Mouse (Mus musculus): ENCODE measurements at regions not wholly inside any gene's neighbourhood (a gene's known extent, or its start where the extent isn't known, plus 50 kb on each side); places are given as distances from the start of the nearest gene placed in this dataset.

- no peaks in the 10 kb centered on the region for H3K9me3 ChIP-seq (ENCODE audit: control insufficient read depth, low read length)
- H3K4me3 ChIP-seq (ENCODE audit: low read depth, low read length) = no peak overlapping the region
- no peaks in the 10 kb centered on the region for H3K27me3 ChIP-seq (ENCODE audit: control insufficient read depth, insufficient read depth, low read length)
- no peak overlapping the region for H3K9ac ChIP-seq (ENCODE audit: low read length)
- H3K4me1 ChIP-seq (ENCODE audit: control insufficient read depth, insufficient read depth, low read length) = no peaks in the 10 kb centered on the region
- no peak overlapping the region for H3K4me2 ChIP-seq
- H3K36me3 ChIP-seq (ENCODE audit: control insufficient read depth, insufficient read depth, low read length) = no peaks in the 10 kb centered on the region
- H3K27ac ChIP-seq (ENCODE audit: low read depth, low read length) = no peak overlapping the region
- 68% methylated on average over 1 of the region's 1 CpGs for WGBS
- DNase-seq (ENCODE audit: low spot score, missing footprints) = no peak
- no peak for ATAC-seq (ENCODE audit: low FRiP score)
Measured at GRCm38 (mm10) chr2:82828222-82828621, 115.2 kb upstream of the Fsip2 start.

GRCm38 (mm10) chr2:82839852-82840251 lies 103.6 kb upstream of the Fsip2 start:
- Histone ChIP-seq H3K9ac (ENCODE audit: low read length) (no peak overlapping the region), H3K9me3 (ENCODE audit: control insufficient read depth, low read length) (no peaks in the 10 kb centered on the region), H3K27me3 (ENCODE audit: control insufficient read depth, insufficient read depth, low read length) (no peaks in the 10 kb centered on the region), H3K4me3 (ENCODE audit: low read depth, low read length) (no peak overlapping the region), H3K36me3 (ENCODE audit: control insufficient read depth, insufficient read depth, low read length) (no peaks in the 10 kb centered on the region), H3K4me1 (ENCODE audit: control insufficient read depth, insufficient read depth, low read length) (no peaks in the 10 kb centered on the region), H3K4me2 (no peak overlapping the region), H3K27ac (ENCODE audit: low read depth, low read length) (no peak overlapping the region)
- no peak for ATAC-seq (ENCODE audit: low FRiP score)
- 84% methylated on average over 2 of the region's 2 CpGs for WGBS
- DNase-seq (ENCODE audit: low spot score, missing footprints) = no peak

- Histone ChIP-seq H3K4me2 (no peak overlapping the region), H3K36me3 (ENCODE audit: control insufficient read depth, insufficient read depth, low read length) (no peaks in the 10 kb centered on the region), H3K4me3 (ENCODE audit: low read depth, low read length) (no peak overlapping the region), H3K27me3 (ENCODE audit: control insufficient read depth, insufficient read depth, low read length) (no peaks in the 10 kb centered on the region), H3K9ac (ENCODE audit: low read length) (no peak overlapping the region), H3K4me1 (ENCODE audit: control insufficient read depth, insufficient read depth, low read length) (no peaks in the 10 kb centered on the region), H3K27ac (ENCODE audit: low read depth, low read length) (no peak overlapping the region), H3K9me3 (ENCODE audit: control insufficient read depth, low read length) (no peaks in the 10 kb centered on the region)
- DNase-seq (ENCODE audit: low spot score, missing footprints) = no peak
- ATAC-seq (ENCODE audit: low FRiP score) = peak; percentile 74; the same call in 1 of the 2 replicates
- 45% methylated on average over 3 of the region's 3 CpGs for WGBS
Measured at GRCm38 (mm10) chr2:82847271-82847670, 96.2 kb upstream of the Fsip2 start.

- Histone ChIP-seq H3K4me1 (ENCODE audit: control insufficient read depth, insufficient read depth, low read length) (no peaks in the 10 kb centered on the region), H3K9ac (ENCODE audit: low read length) (no peak overlapping the region), H3K27ac (ENCODE audit: low read depth, low read length) (no peak overlapping the region), H3K4me3 (ENCODE audit: low read depth, low read length) (no peak overlapping the region), H3K9me3 (ENCODE audit: control insufficient read depth, low read length) (no peaks in the 10 kb centered on the region), H3K36me3 (ENCODE audit: control insufficient read depth, insufficient read depth, low read length) (no peaks in the 10 kb centered on the region), H3K27me3 (ENCODE audit: control insufficient read depth, insufficient read depth, low read length) (no peaks in the 10 kb centered on the region), H3K4me2 (no peak overlapping the region)
- ATAC-seq (ENCODE audit: low FRiP score) (0 out of 2 replicates have a peak, but pooled peaks have one; percentile 26), DNase-seq (ENCODE audit: low spot score, missing footprints) (no peak)
- 63% methylated on average over 6 of the region's 6 CpGs for WGBS
Measured at GRCm38 (mm10) chr2:82847692-82848091, 95.7 kb upstream of the Fsip2 start.
